Mouse (Mus musculus) lung, embryonic 14.5 days (tissue): Measurements from ENCODE around the gene Gm16253. TPM values are rescaled to one million over a fixed set of nuclear protein-coding genes. Genes with fewer than 3 reads are reported as not detected.

Experiments used
- ATAC-seq: fragments of 200-750 bp; cut with Nextera tagmentation; 2 replicates; pipeline ENCODE4 v1.8.0; 2017; ENCODE audit warnings: mild to moderate bottlenecking, moderate TSS enrichment, moderate library complexity; ENCODE audit not compliant: insufficient read depth
- DNase-seq: peaks from one replicate; pipeline ENCODE4 v3.0.0-alpha.2; 2015
- H3K27ac ChIP-seq: fragments of 300-500 bp; sonication (generic); 2 replicates; pipeline ENCODE4 v1.5.1; 2014; ENCODE audit warnings: low read depth, mild to moderate bottlenecking, moderate library complexity
- H3K27me3 ChIP-seq: fragments of 300-500 bp; sonication (generic); 2 replicates; pipeline ENCODE4 v1.6.1; 2014; ENCODE audit warnings: low read length, control low read depth; ENCODE audit not compliant: insufficient read depth
- H3K36me3 ChIP-seq: fragments of 300-500 bp; sonication (generic); 2 replicates; pipeline ENCODE4 v1.6.1; 2014; ENCODE audit warnings: control low read depth; ENCODE audit not compliant: insufficient read depth
- H3K4me1 ChIP-seq: fragments of 300-500 bp; sonication (generic); 2 replicates; pipeline ENCODE4 v1.6.1; 2014; ENCODE audit warnings: antibody characterized with exemption, control low read depth; ENCODE audit not compliant: insufficient read depth
- H3K4me2 ChIP-seq: fragments of 300-500 bp; sonication (generic); 2 replicates; pipeline ENCODE4 v1.6.1; 2014; ENCODE audit warnings: mild to moderate bottlenecking
- H3K4me3 ChIP-seq: fragments of 300-500 bp; sonication (generic); 2 replicates; pipeline ENCODE4 v1.5.1; 2014; ENCODE audit warnings: low read depth, low read length
- H3K9ac ChIP-seq: fragments of 300-500 bp; sonication (generic); 2 replicates; pipeline ENCODE4 v1.6.1; 2014
- H3K9me3 ChIP-seq: fragments of 300-500 bp; sonication (generic); 2 replicates; pipeline ENCODE4 v1.6.1; 2016; ENCODE audit warnings: low read depth, low read length, control low read depth
- CTCF ChIP-seq: IDR thresholded peaks from 2 replicates; pipeline ENCODE4 v1.5.1; 2016; ENCODE audit warnings: antibody characterized with exemption, low read depth
- WGBS: fragments of 180-500 bp; shearing (Covaris S2); extraction: QIAGEN DNeasy Blood & Tissue Kit; methylation state at CpG from one replicate; pipeline ENCODE4 v1.1.7; 2014; 5-methylcytosine and 5-hydroxymethylcytosine counted together
- polyA plus RNA-seq: library from polyadenylated mRNA; unstranded; fragments of >200 nt; fragmentation: Nextera tagmentation; extraction: Ambion mirVana; gene quantifications from 2 replicates; pipeline ENCODE4 v1.2.1, GENCODE M21; 2014

Gene Gm16253
- polyA plus RNA-seq, 1 experiment from 2014 or later, result 1.2 TPM

GRCm38 (mm10) chr3:96573611-96574511 lies 2.9 kb upstream of the Gm16253 start:
- Histone ChIP-seq H3K27ac (no peak overlapping the region), H3K9me3 (no peaks in the 10 kb centered on the region), H3K4me1 (peaks cover 12% of the 10 kb centered on the region; the same call in 1 of the 2 replicates), H3K9ac (no peak overlapping the region), H3K4me2 (no peak overlapping the region), H3K4me3 (no peak overlapping the region), H3K36me3 (0 out of 2 replicates have a peak, but pooled peaks cover 5% of the 10 kb centered on the region), H3K27me3 (no peaks in the 10 kb centered on the region)
- no peak for ATAC-seq
- WGBS, result 62% methylated on average over 19 of the region's 19 CpGs
- TF ChIP-seq CTCF, result no peak
- DNase-seq, result no peak

DNA sequence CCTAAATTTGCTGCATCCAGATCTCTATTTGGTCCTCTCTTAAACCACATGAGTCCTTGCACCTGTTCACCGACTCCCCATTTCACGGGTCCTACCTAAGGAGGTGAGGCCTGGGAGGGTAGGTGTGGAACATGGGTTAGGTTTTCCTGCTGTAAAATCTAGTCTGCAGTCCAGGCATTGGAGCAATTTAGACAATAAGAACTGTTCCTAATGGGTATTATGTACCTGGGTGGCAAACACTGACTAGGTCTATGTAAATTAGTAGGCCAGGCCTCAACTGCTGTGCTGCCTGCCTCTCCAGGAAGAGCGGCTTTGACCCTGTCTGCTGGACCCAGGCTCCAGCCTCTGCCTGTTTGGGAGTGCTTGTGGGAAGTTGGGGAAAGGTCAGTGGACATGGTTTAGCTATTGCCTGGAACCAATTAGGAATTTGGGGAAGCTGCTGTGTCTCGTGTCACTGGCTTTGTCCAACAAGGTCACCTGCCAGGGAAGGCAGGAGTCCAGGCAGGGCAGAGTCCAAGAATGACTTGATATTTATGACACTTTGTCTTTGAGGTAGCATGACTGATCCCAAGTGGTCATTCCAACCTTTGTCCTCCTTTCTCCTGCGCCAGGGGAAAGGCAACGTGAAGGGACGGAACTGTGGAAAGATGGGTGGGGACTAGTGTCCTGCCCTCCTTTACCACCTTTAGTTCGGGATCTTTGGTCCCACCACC lies 1.4 kb upstream of the Gm16253 start:
- ATAC-seq (no peak), DNase-seq (no peak)
- Histone ChIP-seq H3K4me1 (peaks cover 15% of the 10 kb centered on the region; the same call in 1 of the 2 replicates), H3K36me3 (0 out of 2 replicates have a peak, but pooled peaks cover 5% of the 10 kb centered on the region), H3K27me3 (no peaks in the 10 kb centered on the region), H3K4me3 (no peak overlapping the region), H3K9me3 (no peaks in the 10 kb centered on the region), H3K4me2 (peak overlapping the region; percentile 53; the same call in 1 of the 2 replicates), H3K9ac (no peak overlapping the region), H3K27ac (peak overlapping the region; percentile 89; the same call in 1 of the 2 replicates)
- TF ChIP-seq CTCF, result no peak
- WGBS, result 94% methylated on average over 8 of the region's 8 CpGs

DNA sequence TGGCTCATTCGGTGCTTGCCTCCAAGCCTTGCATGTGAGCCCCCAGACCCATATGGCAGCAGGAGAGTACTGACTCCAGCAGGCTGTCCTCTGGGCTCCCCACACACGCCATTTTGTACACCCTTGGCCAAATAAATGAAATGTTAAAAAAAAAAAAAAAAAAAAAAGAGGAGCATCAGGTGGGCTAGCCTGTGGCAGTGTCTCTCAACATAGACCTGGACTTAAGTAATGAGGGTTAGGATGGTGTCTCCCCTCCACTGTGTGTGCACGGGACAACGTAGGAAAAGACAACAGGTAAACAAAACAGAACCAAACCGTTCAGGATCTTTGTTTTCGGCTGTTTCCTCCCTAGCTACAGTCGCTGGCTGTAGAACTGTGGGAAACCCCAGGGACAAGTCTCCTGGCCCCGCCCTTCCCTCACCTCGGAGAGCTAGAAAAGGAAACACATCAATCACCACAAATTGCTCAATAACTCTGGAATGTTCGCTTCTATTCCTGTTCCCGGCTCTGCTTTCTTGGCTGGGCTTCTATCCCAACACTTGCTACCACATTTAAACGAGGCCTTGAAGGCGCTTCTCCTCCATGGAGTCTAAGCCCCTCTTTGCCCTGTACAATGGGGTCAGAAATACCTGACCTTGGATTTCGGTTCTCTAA lies 652 bp upstream of the Gm16253 start:
- peak overlapping the region; percentile 5; the same call in 1 of the 2 replicates for H3K4me3 ChIP-seq
- peak; percentile 89 for DNase-seq
- peak overlapping the region; percentile 53 for H3K4me2 ChIP-seq
- no peaks in the 10 kb centered on the region for H3K27me3 ChIP-seq
- no peaks in the 10 kb centered on the region for H3K9me3 ChIP-seq
- peak overlapping the region; percentile 89 for H3K27ac ChIP-seq
- H3K9ac ChIP-seq, result no peak overlapping the region
- H3K4me1 ChIP-seq, result peaks cover 15% of the 10 kb centered on the region; the same call in 1 of the 2 replicates
- ATAC-seq, result peak; percentile 60
- no peak for TF ChIP-seq CTCF
- 0 out of 2 replicates have a peak, but pooled peaks cover 5% of the 10 kb centered on the region for H3K36me3 ChIP-seq
- WGBS, result 32% methylated on average over 14 of the region's 14 CpGs

- 71% methylated on average over 4 of the region's 4 CpGs for WGBS
- H3K36me3 ChIP-seq, result 0 out of 2 replicates have a peak, but pooled peaks cover 5% of the 10 kb centered on the region
- H3K4me3 ChIP-seq, result no peak overlapping the region
- no peak overlapping the region for H3K9ac ChIP-seq
- H3K4me1 ChIP-seq, result peaks cover 15% of the 10 kb centered on the region; the same call in 1 of the 2 replicates
- no peaks in the 10 kb centered on the region for H3K9me3 ChIP-seq
- DNase-seq (no peak), ATAC-seq (no peak)
- H3K27ac ChIP-seq, result peak overlapping the region; percentile 89
- no peaks in the 10 kb centered on the region for H3K27me3 ChIP-seq
- H3K4me2 ChIP-seq, result peak overlapping the region; percentile 53
- no peak for TF ChIP-seq CTCF
Measured at GRCm38 (mm10) chr3:96577566-96577965, 782 bp downstream of the Gm16253 start.

DNA sequence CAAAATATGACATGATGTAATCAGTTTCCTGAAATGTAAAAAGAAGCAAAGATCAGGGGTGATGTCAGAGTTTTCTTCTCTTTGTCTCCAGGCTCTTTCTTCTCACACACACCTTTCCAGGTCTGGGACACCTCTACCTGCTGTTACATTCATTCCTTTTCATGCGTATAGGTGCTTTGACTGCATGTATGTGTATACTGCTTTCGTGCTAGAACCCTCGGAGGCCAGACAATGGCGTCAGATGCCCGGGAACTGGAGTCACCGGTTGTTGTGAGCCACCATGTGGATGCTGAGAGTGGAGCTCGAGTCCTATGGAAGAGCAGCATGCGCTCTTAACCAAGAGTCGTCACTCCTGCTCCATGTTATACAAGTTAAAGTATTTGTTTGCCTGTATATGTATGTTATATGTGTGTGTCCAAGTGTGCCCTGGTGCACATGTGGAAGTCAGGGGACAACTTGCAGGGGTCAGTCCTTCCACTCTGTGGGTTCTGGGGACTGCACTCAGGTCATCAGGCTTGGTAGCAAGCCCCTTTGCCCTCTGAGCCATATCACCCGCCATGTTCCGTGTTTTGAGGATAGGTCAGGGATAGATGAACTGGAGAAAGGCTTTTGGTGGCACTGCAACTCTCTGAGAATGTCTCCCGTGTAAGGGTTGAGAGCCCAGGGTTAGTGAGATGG lies 1.9 kb downstream of the Gm16253 start:
- Histone ChIP-seq H3K4me1 (peaks cover 15% of the 10 kb centered on the region; the same call in 1 of the 2 replicates), H3K4me2 (no peak overlapping the region), H3K4me3 (no peak overlapping the region), H3K36me3 (0 out of 2 replicates have a peak, but pooled peaks cover 5% of the 10 kb centered on the region), H3K9ac (no peak overlapping the region), H3K27ac (no peak overlapping the region; the same call in 1 of the 2 replicates), H3K27me3 (no peaks in the 10 kb centered on the region), H3K9me3 (no peaks in the 10 kb centered on the region)
- 78% methylated on average over 12 of the region's 12 CpGs for WGBS
- DNase-seq (no peak), ATAC-seq (no peak)
- TF ChIP-seq CTCF, result no peak

DNA sequence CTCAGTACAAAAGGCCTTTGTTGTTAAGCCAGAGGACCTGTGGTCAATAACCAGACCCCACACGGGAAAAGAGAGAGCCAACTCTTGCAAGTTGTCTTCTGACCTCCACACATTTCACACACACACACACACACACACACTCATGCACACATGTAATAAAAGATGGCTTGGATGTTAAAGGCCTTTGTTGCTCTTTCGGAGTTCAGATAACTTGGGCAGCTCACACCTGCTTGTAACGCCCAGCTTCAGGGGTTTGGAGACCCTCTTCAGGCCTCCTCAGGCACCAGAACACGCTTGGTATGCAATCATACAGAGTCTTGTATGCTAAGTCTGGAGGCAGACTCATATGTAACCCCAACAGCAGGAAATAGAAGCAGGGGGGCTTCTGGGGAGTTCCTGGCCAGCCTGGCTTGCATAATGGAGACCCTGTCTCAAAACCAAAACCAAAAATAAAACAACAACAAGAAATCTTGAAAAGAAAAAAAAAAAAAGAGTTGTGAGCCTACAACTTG lies 2.5 kb downstream of the Gm16253 start:
- 0 out of 2 replicates have a peak, but pooled peaks cover 5% of the 10 kb centered on the region for H3K36me3 ChIP-seq
- no peaks in the 10 kb centered on the region for H3K27me3 ChIP-seq
- H3K27ac ChIP-seq, result no peak overlapping the region
- no peak for TF ChIP-seq CTCF
- no peak overlapping the region for H3K4me2 ChIP-seq
- peaks cover 15% of the 10 kb centered on the region; the same call in 1 of the 2 replicates for H3K4me1 ChIP-seq
- WGBS, result 72% methylated on average over 4 of the region's 4 CpGs
- H3K9ac ChIP-seq, result no peak overlapping the region
- DNase-seq (no peak), ATAC-seq (no peak)
- no peaks in the 10 kb centered on the region for H3K9me3 ChIP-seq
- no peak overlapping the region for H3K4me3 ChIP-seq
